9 mouse cellular contexts compared by ENCODE assay signal in the genomic region with DNA sequence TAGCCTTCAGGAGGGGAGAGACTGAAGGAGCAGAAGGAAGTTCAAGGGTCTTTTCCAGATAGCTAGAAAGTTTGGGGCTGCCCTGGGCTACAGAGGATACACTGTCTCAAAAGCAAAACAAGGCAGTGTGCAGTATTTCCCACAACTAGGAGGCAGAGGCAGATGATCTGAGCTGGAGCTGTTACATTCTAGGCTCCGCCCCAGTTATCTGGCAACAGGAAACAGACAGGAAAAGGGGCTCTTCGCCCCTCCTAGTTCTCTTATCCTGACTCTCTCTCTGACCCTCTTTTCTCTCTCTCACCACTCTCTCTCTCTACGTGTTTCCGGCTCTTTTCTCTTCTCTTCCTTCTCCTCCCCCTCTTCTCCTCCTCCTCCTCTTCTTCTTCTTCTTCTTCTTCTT. TPM values are rescaled to one million over a fixed set of nuclear protein-coding genes. Genes with fewer than 3 reads are reported as not detected.
DNase-seq lines count a peak whose midpoint lies in the region; ATAC-seq lines count a peak whose summit lies in the region.
"Had no signal": no experiment of that assay in that cellular context is flagged by ENCODE, and none has a peak within 500 bp of the region (broad histone marks: within the 10 kb centered on the region; RNA-seq: fewer than 3 reads in every experiment).

No protein-coding gene starts in this region.

- peak overlapping the region; percentile 44 for H3K27ac ChIP-seq in lung, embryonic 16.5 days (ENCODE audit: low read length)
- H3K27ac ChIP-seq in intestine, embryonic 16.5 days (ENCODE audit: low read length): no peak overlapping the region; the same call in 1 of the 2 replicates
- no peak overlapping the region for H3K27ac ChIP-seq in midbrain, embryonic 11.5 days (ENCODE audit: low read depth, low read length)

- H3K36me3 ChIP-seq in lung, embryonic 16.5 days (ENCODE audit: control insufficient read depth, insufficient read depth, low read length): peaks cover 11% of the 10 kb centered on the region; the same call in 1 of the 2 replicates
- H3K36me3 ChIP-seq in intestine, embryonic 16.5 days (ENCODE audit: control insufficient read depth, insufficient read depth, low read length): no peaks in the 10 kb centered on the region
- H3K36me3 ChIP-seq in midbrain, embryonic 11.5 days (ENCODE audit: control insufficient read depth, insufficient read depth, low read length): no peaks in the 10 kb centered on the region

- no peak for DNase-seq in lung, postnatal 4 days
- peak; percentile 68 for DNase-seq in MN1 (ENCODE audit: low spot score)
- DNase-seq in thymus, postnatal 14 days: peak; percentile 61
- DNase-seq in midbrain, embryonic 11.5 days (ENCODE audit: low spot score, missing footprints): no peak
- DNase-seq in gastrocnemius, postnatal 10 days: no peak
- DNase-seq: adrenal gland, adult 2 months; kidney, adult 11 months had no signal

- ATAC-seq in lung, embryonic 16.5 days (ENCODE audit: low read depth): no peak
- ATAC-seq in intestine, embryonic 16.5 days: no peak
- no peak for ATAC-seq in midbrain, embryonic 11.5 days (ENCODE audit: low FRiP score)

- H3K4me1 ChIP-seq in lung, embryonic 16.5 days (replicated peaks; ENCODE audit: control insufficient read depth, insufficient read depth, low read length): peaks cover 15% of the 10 kb centered on the region
- H3K4me1 ChIP-seq in intestine, embryonic 16.5 days (ENCODE audit: control insufficient read depth, insufficient read depth, low read length): peaks cover 12% of the 10 kb centered on the region
- peaks cover 48% of the 10 kb centered on the region for H3K4me1 ChIP-seq in midbrain, embryonic 11.5 days (ENCODE audit: control insufficient read depth, insufficient read depth, low read length)

- H3K9me3 ChIP-seq in lung, embryonic 16.5 days (ENCODE audit: control insufficient read depth, low read length): no peaks in the 10 kb centered on the region
- H3K9me3 ChIP-seq in intestine, embryonic 16.5 days (ENCODE audit: control insufficient read depth, low read length): no peaks in the 10 kb centered on the region
- H3K9me3 ChIP-seq in midbrain, embryonic 11.5 days (ENCODE audit: control insufficient read depth, low read length): no peaks in the 10 kb centered on the region

- 14% methylated on average over 4 of the region's 4 CpGs for WGBS in lung, embryonic 16.5 days
- WGBS in intestine, embryonic 16.5 days: 22% methylated on average over 4 of the region's 4 CpGs
- WGBS in midbrain, embryonic 11.5 days: 47% methylated on average over 4 of the region's 4 CpGs

- no peak overlapping the region for H3K9ac ChIP-seq in lung, embryonic 16.5 days (ENCODE audit: low read length)
- H3K9ac ChIP-seq in intestine, embryonic 16.5 days (ENCODE audit: low read depth, low read length): 0 out of 2 replicates have a peak overlapping the region, but pooled peaks have one; percentile 17
- no peak overlapping the region for H3K9ac ChIP-seq in midbrain, embryonic 11.5 days (ENCODE audit: low read length)

- no peak overlapping the region for H3K4me2 ChIP-seq in lung, embryonic 16.5 days (ENCODE audit: low read depth, low read length)
- no peak overlapping the region for H3K4me2 ChIP-seq in intestine, embryonic 16.5 days (ENCODE audit: low read depth, low read length)
- H3K4me2 ChIP-seq in midbrain, embryonic 11.5 days: no peak overlapping the region

- peaks cover 17% of the 10 kb centered on the region for H3K27me3 ChIP-seq in lung, embryonic 16.5 days (ENCODE audit: control insufficient read depth, insufficient read depth, low read depth, low read length)
- peaks cover 21% of the 10 kb centered on the region for H3K27me3 ChIP-seq in intestine, embryonic 16.5 days (replicated peaks; ENCODE audit: control insufficient read depth, insufficient read depth, low read length)
- peaks cover 35% of the 10 kb centered on the region for H3K27me3 ChIP-seq in midbrain, embryonic 11.5 days (ENCODE audit: control insufficient read depth, insufficient read depth, low read length)

- no peak overlapping the region for H3K4me3 ChIP-seq in lung, embryonic 16.5 days (ENCODE audit: low read length)
- no peak overlapping the region for H3K4me3 ChIP-seq in intestine, embryonic 16.5 days (ENCODE audit: low read length)
- H3K4me3 ChIP-seq in midbrain, embryonic 11.5 days (ENCODE audit: low read depth, low read length): no peak overlapping the region

RNA-seq across cellular contexts. Expression of gene Icmt, which starts 1.1 kb away (rescaled TPM):
- 21.7 and 24.0 TPM in 2 replicates for polyA plus RNA-seq in lung, embryonic 16.5 days (2015; fragmentation: Nextera tagmentation; extraction: Ambion mirVana)
- 13.7 and 15.4 TPM in 2 replicates for polyA plus RNA-seq in intestine, embryonic 16.5 days (2015; fragmentation: Nextera tagmentation; extraction: Ambion mirVana)
- 18.1 and 19.8 TPM in 2 replicates for polyA plus RNA-seq in midbrain, embryonic 11.5 days (2014; fragmentation: Nextera tagmentation; extraction: Ambion mirVana)
- total RNA-seq in gastrocnemius, postnatal 10 days (2021): 10 to 100 TPM; 17.3 to 19.1 TPM

RNA-seq across cellular contexts. Expression of gene Hes3, which starts 4.5 kb away (rescaled TPM):
- polyA plus RNA-seq in lung, embryonic 16.5 days (2015; fragmentation: Nextera tagmentation; extraction: Ambion mirVana): not detected in 2 replicates
- polyA plus RNA-seq in intestine, embryonic 16.5 days (2015; fragmentation: Nextera tagmentation; extraction: Ambion mirVana): not detected in 2 replicates
- polyA plus RNA-seq in midbrain, embryonic 11.5 days (2014; fragmentation: Nextera tagmentation; extraction: Ambion mirVana): 8.6 and 12.6 TPM in 2 replicates
- total RNA-seq in gastrocnemius, postnatal 10 days (2021): not detected
- total RNA-seq: adrenal gland, adult 2 months had no signal
- polyA plus RNA-seq: adrenal gland, adult 2 months had no signal

RNA-seq across cellular contexts. Expression of gene Gpr153, which starts 21.9 kb away (rescaled TPM):
- 8.3 and 8.5 TPM in 2 replicates for polyA plus RNA-seq in lung, embryonic 16.5 days (2015; fragmentation: Nextera tagmentation; extraction: Ambion mirVana)
- 3.4 and 4.7 TPM in 2 replicates for polyA plus RNA-seq in intestine, embryonic 16.5 days (2015; fragmentation: Nextera tagmentation; extraction: Ambion mirVana)
- 7.4 and 9.5 TPM in 2 replicates for polyA plus RNA-seq in midbrain, embryonic 11.5 days (2014; fragmentation: Nextera tagmentation; extraction: Ambion mirVana)
- 10 to 100 TPM; 25.1 to 32.2 TPM for total RNA-seq in gastrocnemius, postnatal 10 days (2021)

RNA-seq across cellular contexts. Expression of gene Rnf207, which starts 22.9 kb away (rescaled TPM):
- polyA plus RNA-seq in lung, embryonic 16.5 days (2015; fragmentation: Nextera tagmentation; extraction: Ambion mirVana): 2.5 and 2.7 TPM in 2 replicates
- polyA plus RNA-seq in intestine, embryonic 16.5 days (2015; fragmentation: Nextera tagmentation; extraction: Ambion mirVana): 1.5 and 1.8 TPM in 2 replicates
- polyA plus RNA-seq in midbrain, embryonic 11.5 days (2014; fragmentation: Nextera tagmentation; extraction: Ambion mirVana): 1.1 and 1.7 TPM in 2 replicates
- under 1 TPM in 1 of 2 experiments, not detected in 1; 0.40 TPM for total RNA-seq in gastrocnemius, postnatal 10 days (2021)

RNA-seq across cellular contexts. Expression of gene Rpl22, which starts 29.6 kb away (rescaled TPM):
- 361 and 378 TPM in 2 replicates for polyA plus RNA-seq in lung, embryonic 16.5 days (2015; fragmentation: Nextera tagmentation; extraction: Ambion mirVana)
- 281 and 323 TPM in 2 replicates for polyA plus RNA-seq in intestine, embryonic 16.5 days (2015; fragmentation: Nextera tagmentation; extraction: Ambion mirVana)
- 357 and 368 TPM in 2 replicates for polyA plus RNA-seq in midbrain, embryonic 11.5 days (2014; fragmentation: Nextera tagmentation; extraction: Ambion mirVana)
- 100 to 1,000 TPM; 305 to 332 TPM for total RNA-seq in gastrocnemius, postnatal 10 days (2021)

Comparison
In these comparisons a context has a peak if more than half of its experiments do, and no peak if none do; other contexts are left out.
1. DNase-seq: peak in MN1 (single experiment) and thymus, postnatal 14 days (single experiment); none in lung, postnatal 4 days (0 of 2), midbrain, embryonic 11.5 days (single experiment) and gastrocnemius, postnatal 10 days (single experiment).